Mouse (Mus musculus) lung, embryonic 14.5 days (tissue): ENCODE results near the gene Prdm5. TPM values are rescaled to one million over a fixed set of nuclear protein-coding genes. Genes with fewer than 3 reads are reported as not detected.

Source experiments
- ATAC-seq: fragments of 200-750 bp; cut with Nextera tagmentation; 2 replicates; pipeline ENCODE4 v1.8.0; 2017; ENCODE audit warnings: mild to moderate bottlenecking, moderate TSS enrichment, moderate library complexity; ENCODE audit not compliant: insufficient read depth
- DNase-seq: peaks from one replicate; pipeline ENCODE4 v3.0.0-alpha.2; 2015
- H3K27ac ChIP-seq: fragments of 300-500 bp; sonication (generic); 2 replicates; pipeline ENCODE4 v1.5.1; 2014; ENCODE audit warnings: low read depth, mild to moderate bottlenecking, moderate library complexity
- H3K27me3 ChIP-seq: fragments of 300-500 bp; sonication (generic); 2 replicates; pipeline ENCODE4 v1.6.1; 2014; ENCODE audit warnings: low read length, control low read depth; ENCODE audit not compliant: insufficient read depth
- H3K36me3 ChIP-seq: fragments of 300-500 bp; sonication (generic); 2 replicates; pipeline ENCODE4 v1.6.1; 2014; ENCODE audit warnings: control low read depth; ENCODE audit not compliant: insufficient read depth
- H3K4me1 ChIP-seq: fragments of 300-500 bp; sonication (generic); 2 replicates; pipeline ENCODE4 v1.6.1; 2014; ENCODE audit warnings: antibody characterized with exemption, control low read depth; ENCODE audit not compliant: insufficient read depth
- H3K4me2 ChIP-seq: fragments of 300-500 bp; sonication (generic); 2 replicates; pipeline ENCODE4 v1.6.1; 2014; ENCODE audit warnings: mild to moderate bottlenecking
- H3K4me3 ChIP-seq: fragments of 300-500 bp; sonication (generic); 2 replicates; pipeline ENCODE4 v1.5.1; 2014; ENCODE audit warnings: low read depth, low read length
- H3K9ac ChIP-seq: fragments of 300-500 bp; sonication (generic); 2 replicates; pipeline ENCODE4 v1.6.1; 2014
- H3K9me3 ChIP-seq: fragments of 300-500 bp; sonication (generic); 2 replicates; pipeline ENCODE4 v1.6.1; 2016; ENCODE audit warnings: low read depth, low read length, control low read depth
- CTCF ChIP-seq: IDR thresholded peaks from 2 replicates; pipeline ENCODE4 v1.5.1; 2016; ENCODE audit warnings: antibody characterized with exemption, low read depth
- WGBS: fragments of 180-500 bp; shearing (Covaris S2); extraction: QIAGEN DNeasy Blood & Tissue Kit; methylation state at CpG from one replicate; pipeline ENCODE4 v1.1.7; 2014; 5-methylcytosine and 5-hydroxymethylcytosine counted together
- polyA plus RNA-seq: library from polyadenylated mRNA; unstranded; fragments of >200 nt; fragmentation: Nextera tagmentation; extraction: Ambion mirVana; gene quantifications from 2 replicates; pipeline ENCODE4 v1.2.1, GENCODE M21; 2014

Prdm5 gene
- polyA plus RNA-seq, 1 experiment from 2014 or later, result 25.0 TPM

DNA sequence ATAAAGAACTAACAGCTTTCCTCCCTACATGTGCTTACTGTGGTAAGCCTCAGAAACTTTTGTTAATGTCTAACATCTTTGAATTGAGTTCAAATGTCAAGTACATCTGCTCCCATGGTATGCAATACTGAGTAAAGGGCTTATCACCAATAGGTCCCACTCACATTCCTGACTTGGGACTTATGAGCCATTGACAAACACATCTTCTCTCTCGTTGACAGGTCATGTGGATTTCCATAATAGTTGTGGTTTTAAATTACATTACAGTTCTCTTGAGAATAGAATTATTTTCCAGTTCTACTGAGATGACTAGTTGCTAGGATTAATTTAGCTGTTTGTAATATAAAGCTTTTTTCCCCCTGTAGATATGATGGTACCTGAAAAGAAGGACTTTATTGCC lies 49.9 kb downstream of the Prdm5 start:
- Histone ChIP-seq H3K4me2 (no peak overlapping the region), H3K9ac (no peak overlapping the region), H3K36me3 (peaks cover 17% of the 10 kb centered on the region), H3K4me1 (peaks cover 6% of the 10 kb centered on the region; the same call in 1 of the 2 replicates), H3K4me3 (no peak overlapping the region), H3K27ac (no peak overlapping the region), H3K9me3 (no peaks in the 10 kb centered on the region), H3K27me3 (no peaks in the 10 kb centered on the region)
- DNase-seq (no peak), ATAC-seq (no peak)
- TF ChIP-seq CTCF, result no peak
- WGBS, result 38% methylated on average over 1 of the region's 1 CpGs

DNA sequence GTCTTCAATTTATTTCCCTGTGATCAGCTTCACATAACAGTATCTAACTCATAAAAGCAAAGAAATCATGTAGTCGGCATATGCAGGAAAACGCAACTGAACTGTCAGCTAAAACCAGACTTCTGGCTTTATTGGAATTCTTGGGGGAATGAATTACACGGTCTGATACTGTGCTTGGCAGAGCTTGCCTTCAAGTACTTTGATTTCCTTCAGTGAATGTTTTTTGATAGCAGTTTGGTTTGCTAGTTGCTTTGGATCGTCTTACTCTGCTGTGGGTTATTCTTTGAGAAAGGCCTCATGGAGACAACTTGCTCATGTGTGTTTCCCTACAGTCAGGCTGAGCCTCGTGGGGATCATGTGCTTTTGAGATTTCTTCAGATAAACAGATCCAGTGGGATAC lies 52.7 kb downstream of the Prdm5 start:
- TF ChIP-seq CTCF, result no peak
- DNase-seq, result no peak
- Histone ChIP-seq H3K9ac (no peak overlapping the region), H3K4me3 (no peak overlapping the region), H3K36me3 (peaks cover 24% of the 10 kb centered on the region), H3K27me3 (no peaks in the 10 kb centered on the region), H3K9me3 (no peaks in the 10 kb centered on the region), H3K4me1 (peaks cover 6% of the 10 kb centered on the region; the same call in 1 of the 2 replicates), H3K27ac (no peak overlapping the region), H3K4me2 (no peak overlapping the region)
- ATAC-seq, result no peak
- 79% methylated on average over 5 of the region's 5 CpGs for WGBS

DNA sequence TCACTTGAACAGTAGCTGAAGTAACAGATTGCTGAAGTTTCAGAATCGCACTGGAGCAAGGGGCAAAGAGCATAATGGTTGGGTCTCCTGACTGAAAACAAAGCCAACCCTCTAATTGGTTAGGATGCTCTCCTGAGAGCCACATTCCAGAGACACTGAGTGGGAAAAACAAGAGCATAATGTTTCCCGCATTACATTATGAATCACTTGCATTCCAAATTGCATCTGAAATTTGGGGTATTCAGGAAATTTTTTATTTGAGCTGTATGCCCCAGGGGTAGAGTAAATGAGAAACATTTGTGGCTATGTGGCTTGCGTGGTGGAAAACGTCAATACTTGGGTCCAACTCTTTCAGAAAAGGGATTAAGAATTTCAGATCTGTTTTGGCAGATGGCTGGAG lies 55.2 kb downstream of the Prdm5 start:
- no peak overlapping the region for H3K27ac ChIP-seq
- no peak overlapping the region for H3K9ac ChIP-seq
- DNase-seq (no peak), ATAC-seq (no peak)
- H3K9me3 ChIP-seq, result no peaks in the 10 kb centered on the region
- H3K4me1 ChIP-seq, result no peaks in the 10 kb centered on the region
- H3K27me3 ChIP-seq, result no peaks in the 10 kb centered on the region
- H3K4me3 ChIP-seq, result no peak overlapping the region
- peaks cover 24% of the 10 kb centered on the region for H3K36me3 ChIP-seq
- no peak for TF ChIP-seq CTCF
- no peak overlapping the region for H3K4me2 ChIP-seq
- WGBS, result 90% methylated on average over 4 of the region's 4 CpGs

DNA sequence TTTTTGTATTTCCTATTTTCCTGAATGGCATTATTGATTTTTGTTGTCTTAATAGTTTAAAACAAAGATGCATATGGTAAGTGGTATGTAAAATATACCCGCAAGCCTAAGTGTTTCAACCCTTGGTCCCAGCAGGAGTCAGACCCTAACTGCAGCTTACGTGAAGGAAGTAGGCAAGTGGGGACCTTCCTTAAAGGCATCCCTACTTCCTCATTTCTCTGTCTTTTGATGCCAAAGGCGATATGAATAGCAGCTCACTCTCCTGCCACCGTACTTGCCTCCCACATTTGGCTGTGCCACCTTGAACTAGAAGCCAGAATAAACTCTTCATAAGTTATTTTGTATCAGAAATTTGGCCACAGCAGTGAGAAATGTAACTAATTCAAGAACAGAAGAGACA lies 63.8 kb downstream of the Prdm5 start:
- Histone ChIP-seq H3K27ac (no peak overlapping the region), H3K4me1 (peaks cover 3% of the 10 kb centered on the region; the same call in 1 of the 2 replicates), H3K27me3 (no peaks in the 10 kb centered on the region), H3K9ac (no peak overlapping the region), H3K36me3 (no peaks in the 10 kb centered on the region), H3K4me2 (no peak overlapping the region), H3K9me3 (no peaks in the 10 kb centered on the region), H3K4me3 (no peak overlapping the region)
- TF ChIP-seq CTCF, result no peak
- WGBS, result 89% methylated on average over 4 of the region's 4 CpGs
- ATAC-seq (no peak), DNase-seq (no peak)

DNA sequence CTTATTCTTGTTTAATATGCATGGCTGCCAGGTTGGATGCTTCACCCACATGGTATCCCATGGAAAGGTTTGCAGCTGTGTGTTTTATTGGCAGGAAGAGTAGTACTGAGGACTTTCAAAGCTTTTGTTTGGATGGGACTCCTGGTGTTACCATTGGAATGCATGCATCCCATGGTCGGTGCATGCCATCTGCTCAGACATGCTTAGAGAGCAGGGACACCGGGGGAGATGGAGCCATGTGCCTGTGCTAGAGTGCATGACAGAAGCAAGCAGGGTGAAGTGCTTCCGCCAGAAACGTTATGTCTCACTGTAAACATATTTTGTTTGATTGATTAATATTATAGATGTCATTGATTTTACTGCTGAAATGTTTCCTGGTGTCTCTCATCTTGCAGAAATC lies 70.3 kb downstream of the Prdm5 start:
- Histone ChIP-seq H3K4me2 (no peak overlapping the region), H3K9ac (no peak overlapping the region), H3K27me3 (no peaks in the 10 kb centered on the region), H3K9me3 (no peaks in the 10 kb centered on the region), H3K36me3 (no peaks in the 10 kb centered on the region), H3K4me3 (no peak overlapping the region), H3K27ac (no peak overlapping the region), H3K4me1 (no peaks in the 10 kb centered on the region)
- no peak for TF ChIP-seq CTCF
- DNase-seq (no peak), ATAC-seq (0 out of 2 replicates have a peak, but pooled peaks have one; percentile 28)
- WGBS, result 51% methylated on average over 4 of the region's 4 CpGs

DNA sequence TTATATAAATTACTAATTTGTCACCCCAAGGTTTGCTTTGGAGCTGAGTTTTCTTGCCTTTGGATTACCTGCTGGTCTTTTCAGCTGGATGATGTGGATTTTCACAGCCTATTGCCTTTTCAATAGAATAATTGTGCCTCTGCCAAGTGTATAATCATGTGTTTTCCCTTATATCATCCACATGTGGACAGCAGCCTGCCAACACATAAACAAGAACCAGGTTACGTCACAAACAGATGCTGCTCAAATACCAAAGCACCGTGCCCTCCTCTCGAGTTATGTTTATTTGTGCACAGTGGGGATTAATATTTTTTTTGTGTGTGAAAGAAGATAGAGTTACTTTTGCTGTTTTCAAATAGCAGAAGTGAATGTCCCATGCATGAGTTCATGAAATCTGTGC lies 70.9 kb downstream of the Prdm5 start:
- no peaks in the 10 kb centered on the region for H3K36me3 ChIP-seq
- no peaks in the 10 kb centered on the region for H3K9me3 ChIP-seq
- no peak overlapping the region for H3K27ac ChIP-seq
- H3K9ac ChIP-seq, result no peak overlapping the region
- H3K27me3 ChIP-seq, result no peaks in the 10 kb centered on the region
- 42% methylated on average over 3 of the region's 3 CpGs for WGBS
- DNase-seq (peak; percentile 51), ATAC-seq (no peak)
- TF ChIP-seq CTCF, result no peak
- H3K4me1 ChIP-seq, result no peaks in the 10 kb centered on the region
- no peak overlapping the region for H3K4me3 ChIP-seq
- no peak overlapping the region for H3K4me2 ChIP-seq

DNA sequence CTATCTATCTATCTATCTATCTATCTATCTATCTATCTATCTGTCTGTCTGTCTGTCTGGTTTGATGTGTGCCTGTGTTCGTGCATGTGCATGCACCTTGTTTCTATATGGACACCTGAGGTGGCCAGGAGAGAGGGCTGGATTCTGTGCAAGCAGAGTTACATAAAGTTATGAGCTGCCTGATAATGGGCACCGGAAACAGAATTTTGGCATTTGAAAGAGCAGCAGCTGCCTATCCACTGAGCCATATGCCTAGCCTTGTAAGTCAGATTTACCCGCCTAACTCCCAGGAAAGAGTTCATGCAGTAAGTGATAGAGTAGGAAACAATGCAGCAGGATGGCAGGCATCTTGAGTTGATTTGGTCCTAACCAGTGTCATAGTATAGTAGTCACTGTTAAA lies 71.4 kb downstream of the Prdm5 start:
- H3K9ac ChIP-seq, result no peak overlapping the region
- DNase-seq (no peak), ATAC-seq (no peak)
- WGBS, result 90% methylated on average over 3 of the region's 3 CpGs
- H3K4me2 ChIP-seq, result no peak overlapping the region
- H3K27me3 ChIP-seq, result no peaks in the 10 kb centered on the region
- no peak overlapping the region for H3K27ac ChIP-seq
- no peak for TF ChIP-seq CTCF
- H3K9me3 ChIP-seq, result no peaks in the 10 kb centered on the region
- no peak overlapping the region for H3K4me3 ChIP-seq
- H3K4me1 ChIP-seq, result no peaks in the 10 kb centered on the region
- no peaks in the 10 kb centered on the region for H3K36me3 ChIP-seq

DNA sequence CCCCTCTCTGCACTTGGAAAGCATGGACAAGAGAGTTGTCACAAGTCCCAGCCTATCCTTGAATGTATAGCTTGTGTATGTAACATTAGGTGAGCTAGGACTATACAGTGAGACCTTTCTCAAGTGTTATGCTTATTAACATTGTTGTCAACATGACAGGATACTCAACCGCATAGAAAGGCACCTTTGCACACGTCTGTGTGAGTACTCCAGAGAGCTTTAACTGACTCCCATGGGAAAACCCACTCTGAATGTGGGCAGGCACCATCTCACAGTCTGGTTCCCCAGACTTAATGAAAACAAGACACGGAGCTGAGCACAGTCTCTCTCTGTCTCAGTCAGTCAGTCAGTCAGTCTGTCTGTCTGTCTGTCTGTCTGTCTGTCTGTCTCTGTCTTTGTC lies 75.2 kb downstream of the Prdm5 start:
- Histone ChIP-seq H3K4me1 (no peaks in the 10 kb centered on the region), H3K27me3 (no peaks in the 10 kb centered on the region), H3K9ac (no peak overlapping the region), H3K4me3 (no peak overlapping the region), H3K4me2 (no peak overlapping the region), H3K27ac (no peak overlapping the region), H3K36me3 (no peaks in the 10 kb centered on the region), H3K9me3 (no peaks in the 10 kb centered on the region)
- ATAC-seq (peak; percentile 28; the same call in 1 of the 2 replicates), DNase-seq (no peak)
- no peak for TF ChIP-seq CTCF
- 62% methylated on average over 3 of the region's 3 CpGs for WGBS
